Mouse (Mus musculus) liver, postnatal 0 days (tissue): ENCODE data around the gene Arhgef17. TPM values are rescaled to one million over a fixed set of nuclear protein-coding genes. Genes with fewer than 3 reads are reported as not detected.
A peak's percentile ranks its signal among the peaks of the same experiment; 100 is the strongest.

ENCODE experiments used
- ATAC-seq: fragments of 200-750 bp; cut with Nextera tagmentation; 2 replicates; pipeline ENCODE4 v1.8.0; 2017; ENCODE audit warnings: mild to moderate bottlenecking, moderate library complexity
- DNase-seq: peaks from one replicate; pipeline ENCODE4 v3.0.0-alpha.2; 2016
- H3K27ac ChIP-seq: fragments of 300-500 bp; sonication (generic); 2 replicates; pipeline ENCODE4 v1.5.1; 2014; ENCODE audit warnings: antibody characterized with exemption, moderate library complexity, mild to moderate bottlenecking, low read depth
- H3K27me3 ChIP-seq: fragments of 300-500 bp; sonication (generic); 2 replicates; pipeline ENCODE4 v1.6.1; 2014; ENCODE audit warnings: low read length, control low read depth, mixed read lengths; ENCODE audit not compliant: insufficient read depth
- H3K36me3 ChIP-seq: fragments of 300-500 bp; sonication (generic); replicated peaks from 2 replicates; pipeline ENCODE4 v1.6.1; 2014; ENCODE audit warnings: mild to moderate bottlenecking, control low read depth, low read length, moderate library complexity, mixed read lengths; ENCODE audit not compliant: insufficient read depth
- H3K4me1 ChIP-seq: fragments of 300-500 bp; sonication (generic); 2 replicates; pipeline ENCODE4 v1.6.1; 2014; ENCODE audit warnings: antibody characterized with exemption, mild to moderate bottlenecking, control low read depth; ENCODE audit not compliant: insufficient read depth
- H3K4me2 ChIP-seq: fragments of 300-500 bp; sonication (generic); 2 replicates; pipeline ENCODE4 v1.6.1; 2014; ENCODE audit warnings: low read depth, mild to moderate bottlenecking, low read length, moderate library complexity, mixed read lengths
- H3K4me3 ChIP-seq: fragments of 300-500 bp; sonication (generic); 2 replicates; pipeline ENCODE4 v1.5.1; 2014; ENCODE audit warnings: low read depth, low read length
- H3K9ac ChIP-seq: fragments of 300-500 bp; sonication (generic); replicated peaks from 2 replicates; pipeline ENCODE4 v1.6.1; 2014; ENCODE audit warnings: mild to moderate bottlenecking, moderate library complexity
- H3K9me3 ChIP-seq: fragments of 300-500 bp; sonication (generic); 2 replicates; pipeline ENCODE4 v1.6.1; 2016; ENCODE audit warnings: mild to moderate bottlenecking, control low read depth, low read length, mixed read lengths
- CTCF ChIP-seq: sonication (generic); IDR thresholded peaks from 2 replicates; pipeline ENCODE4 v1.5.1; 2016; ENCODE audit warnings: antibody characterized with exemption, low read depth
- EP300 ChIP-seq: IDR thresholded peaks from 2 replicates; pipeline ENCODE4 v1.6.1; 2016; ENCODE audit warnings: antibody characterized with exemption, low read depth, mild to moderate bottlenecking
- WGBS: fragments of 180-500 bp; shearing (Covaris S2); extraction: QIAGEN DNeasy Blood & Tissue Kit; methylation state at CpG from one replicate; pipeline ENCODE4 v1.1.7; 2014; ENCODE audit not compliant: insufficient replicate concordance; 5-methylcytosine and 5-hydroxymethylcytosine counted together
- microRNA-seq: library from miRNA; unstranded; fragments of <30 nt; microRNA quantifications from one replicate; pipeline ENCODE4, GENCODE M21; 2016
- polyA plus RNA-seq: library from polyadenylated mRNA; unstranded; fragments of >200 nt; fragmentation: Nextera tagmentation; extraction: Ambion mirVana; gene quantifications from 2 replicates; pipeline ENCODE4 v1.2.1, GENCODE M21; 2015

The Arhgef17 gene
- polyA plus RNA-seq, 1 experiment from 2014 or later, result 0.35 TPM

GRCm38 (mm10) chr7:100828549-100828948 lies 103.4 kb downstream of the Arhgef17 start:
- H3K4me2 ChIP-seq, result no peak overlapping the region
- H3K27me3 ChIP-seq, result no peaks in the 10 kb centered on the region
- no peaks in the 10 kb centered on the region for H3K9me3 ChIP-seq
- no peak overlapping the region for H3K27ac ChIP-seq
- H3K4me3 ChIP-seq, result no peak overlapping the region
- no peak for TF ChIP-seq CTCF
- no peak for TF ChIP-seq EP300
- 0 out of 2 replicates have a peak, but pooled peaks cover 4% of the 10 kb centered on the region for H3K36me3 ChIP-seq
- no peak overlapping the region for H3K9ac ChIP-seq
- WGBS, result 82% methylated on average over 2 of the region's 2 CpGs
- DNase-seq (no peak), ATAC-seq (no peak)
- H3K4me1 ChIP-seq, result no peaks in the 10 kb centered on the region

- H3K27ac ChIP-seq, result no peak overlapping the region
- TF ChIP-seq CTCF (no peak), EP300 (no peak)
- no peak for ATAC-seq
Observed at GRCm38 (mm10) chr7:100824661-100825060, 107.2 kb downstream of the Arhgef17 start.

More at GRCm38 (mm10) chr7:100824661-100825060, 107.2 kb downstream of the Arhgef17 start:
- no peak overlapping the region for H3K4me3 ChIP-seq
- H3K9me3 ChIP-seq, result no peaks in the 10 kb centered on the region
- H3K4me2 ChIP-seq, result no peak overlapping the region
- no peak overlapping the region for H3K9ac ChIP-seq
- no peaks in the 10 kb centered on the region for H3K27me3 ChIP-seq
- no peaks in the 10 kb centered on the region for H3K4me1 ChIP-seq
- 0 out of 2 replicates have a peak, but pooled peaks cover 4% of the 10 kb centered on the region for H3K36me3 ChIP-seq
- no peak for DNase-seq
- 79% methylated on average over 3 of the region's 3 CpGs for WGBS

Small RNA genes within 50 kb of the gene (microRNA-seq; reads per million reads assigned to microRNA genes)
- 23.1 reads per million, percentile 28 among the genes with 10 or more reads in this experiment for gene Mir3102

Other genes starting within 250 kb of the Arhgef17 start
- 4.3 and 4.6 TPM in 2 replicates for gene Fam168a, start 225.5 kb downstream of the Arhgef17 start, polyA plus RNA-seq
- 6.9 and 7.5 TPM in 2 replicates for gene Relt, start 68.7 kb downstream of the Arhgef17 start, polyA plus RNA-seq
- gene P2ry6, start 42.5 kb upstream of the Arhgef17 start, polyA plus RNA-seq, result 5.3 and 6.0 TPM in 2 replicates
- gene P2ry2, start 80.8 kb upstream of the Arhgef17 start, polyA plus RNA-seq, result 3.8 and 4.2 TPM in 2 replicates
- 7.4 and 7.8 TPM in 2 replicates for gene Fchsd2, start 160.8 kb upstream of the Arhgef17 start, polyA plus RNA-seq